Comparison of ENCODE assay signal across 27 mouse cellular contexts in the genomic region with DNA sequence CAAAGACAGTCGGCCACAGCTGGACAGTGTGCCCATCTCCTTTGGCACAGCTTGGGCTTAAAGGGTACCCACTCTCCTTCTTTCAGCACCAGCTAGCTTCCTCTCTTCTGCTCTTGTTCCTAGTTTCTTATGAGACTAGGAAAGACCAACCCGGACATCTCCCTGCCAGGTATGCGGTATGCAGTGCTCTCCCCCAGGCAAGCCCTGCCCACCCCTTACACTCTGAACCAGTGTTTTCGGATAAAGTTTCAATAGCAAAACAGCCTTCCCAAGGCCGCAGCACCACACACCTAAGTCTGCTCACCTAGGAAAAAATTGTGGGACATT. TPM values are rescaled to one million over a fixed set of nuclear protein-coding genes. Genes with fewer than 3 reads are reported as not detected.
DNase-seq lines count a peak whose midpoint lies in the region; ATAC-seq lines count a peak whose summit lies in the region.
"Had no signal": no experiment of that assay in that cellular context is flagged by ENCODE, and none has a peak within 500 bp of the region (broad histone marks: within the 10 kb centered on the region; RNA-seq: fewer than 3 reads in every experiment).

No protein-coding gene starts in this region.

- no peak for DNase-seq in embryonic facial prominence, embryonic 10.5 days (ENCODE audit: low spot score)
- DNase-seq in neural tube, embryonic 10.5 days (ENCODE audit: extremely low spot score, low spot score) = no peak
- DNase-seq in adrenal gland, adult 18-20 months (ENCODE audit: low spot score in 2 of 2) = no peak
- DNase-seq: B cell, adult 2 months; gastrocnemius, postnatal 25 days; heart, adult 18-20 months; heart, postnatal 10 days; right cerebral cortex, postnatal 14 days had no signal

- no peak overlapping the region for H3K27ac ChIP-seq in embryonic facial prominence, embryonic 13.5 days
- H3K27ac ChIP-seq in embryonic facial prominence, embryonic 10.5 days (replicated peaks) = no peak overlapping the region
- 0 out of 2 replicates have a peak overlapping the region, but pooled peaks have one; percentile 72 for H3K27ac ChIP-seq in neural tube, embryonic 13.5 days (replicated peaks)
- peak overlapping the region; percentile 97 for H3K27ac ChIP-seq in forebrain, embryonic 15.5 days (replicated peaks)
- 0 out of 2 replicates have a peak overlapping the region, but pooled peaks have one; percentile 23 for H3K27ac ChIP-seq in neural tube, embryonic 15.5 days (replicated peaks)
- H3K27ac ChIP-seq in kidney, embryonic 14.5 days (ENCODE audit: low read depth, low read length) = no peak overlapping the region
- H3K27ac ChIP-seq: kidney, postnatal 0 days; macrophage had no signal

- H3K36me3 ChIP-seq in embryonic facial prominence, embryonic 13.5 days = no peaks in the 10 kb centered on the region
- no peaks in the 10 kb centered on the region for H3K36me3 ChIP-seq in embryonic facial prominence, embryonic 10.5 days (replicated peaks)
- no peaks in the 10 kb centered on the region for H3K36me3 ChIP-seq in neural tube, embryonic 13.5 days
- no peaks in the 10 kb centered on the region for H3K36me3 ChIP-seq in forebrain, embryonic 15.5 days
- H3K36me3 ChIP-seq in neural tube, embryonic 15.5 days = no peaks in the 10 kb centered on the region
- no peaks in the 10 kb centered on the region for H3K36me3 ChIP-seq in kidney, embryonic 14.5 days (ENCODE audit: control insufficient read depth, insufficient read depth, low read length)
- H3K36me3 ChIP-seq: heart, embryonic 12.5 days had no signal

- peaks cover 34% of the 10 kb centered on the region for H3K4me1 ChIP-seq in embryonic facial prominence, embryonic 13.5 days
- H3K4me1 ChIP-seq in embryonic facial prominence, embryonic 10.5 days = peaks cover under 1% of the 10 kb centered on the region; the same call in 1 of the 2 replicates
- H3K4me1 ChIP-seq in neural tube, embryonic 13.5 days (replicated peaks) = peaks cover 45% of the 10 kb centered on the region
- H3K4me1 ChIP-seq in forebrain, embryonic 15.5 days = peaks cover 77% of the 10 kb centered on the region
- peaks cover 31% of the 10 kb centered on the region for H3K4me1 ChIP-seq in neural tube, embryonic 15.5 days
- H3K4me1 ChIP-seq in kidney, embryonic 14.5 days (ENCODE audit: control insufficient read depth, insufficient read depth, low read length) = no peaks in the 10 kb centered on the region
- H3K4me1 ChIP-seq: heart, embryonic 12.5 days had no signal

- WGBS in embryonic facial prominence, embryonic 13.5 days = 2% methylated on average over 5 of the region's 5 CpGs
- 8% methylated on average over 5 of the region's 5 CpGs for WGBS in embryonic facial prominence, embryonic 10.5 days
- 4% methylated on average over 5 of the region's 5 CpGs for WGBS in neural tube, embryonic 13.5 days
- 4% methylated on average over 5 of the region's 5 CpGs for WGBS in forebrain, embryonic 15.5 days
- 5% methylated on average over 5 of the region's 5 CpGs for WGBS in neural tube, embryonic 15.5 days
- 2% methylated on average over 5 of the region's 5 CpGs for WGBS in kidney, embryonic 14.5 days

- 0 out of 2 replicates have a peak overlapping the region, but pooled peaks have one; percentile 47 for H3K4me2 ChIP-seq in embryonic facial prominence, embryonic 13.5 days
- 0 out of 2 replicates have a peak overlapping the region, but pooled peaks have one; percentile 34 for H3K4me2 ChIP-seq in neural tube, embryonic 13.5 days
- peak overlapping the region; percentile 44 for H3K4me2 ChIP-seq in forebrain, embryonic 15.5 days (replicated peaks)
- no peak overlapping the region for H3K4me2 ChIP-seq in neural tube, embryonic 15.5 days
- H3K4me2 ChIP-seq in kidney, embryonic 14.5 days (replicated peaks; ENCODE audit: low read depth, low read length) = no peak overlapping the region
- H3K4me2 ChIP-seq: heart, embryonic 12.5 days had no signal

- no peak overlapping the region for H3K9ac ChIP-seq in embryonic facial prominence, embryonic 13.5 days
- no peak overlapping the region for H3K9ac ChIP-seq in neural tube, embryonic 13.5 days
- H3K9ac ChIP-seq in forebrain, embryonic 15.5 days (replicated peaks) = peak overlapping the region; percentile 33
- no peak overlapping the region for H3K9ac ChIP-seq in neural tube, embryonic 15.5 days (replicated peaks)
- no peak overlapping the region for H3K9ac ChIP-seq in kidney, embryonic 14.5 days (ENCODE audit: low read depth, low read length)
- H3K9ac ChIP-seq: heart, embryonic 12.5 days had no signal

- H3K4me3 ChIP-seq in embryonic facial prominence, embryonic 13.5 days = no peak overlapping the region
- no peak overlapping the region for H3K4me3 ChIP-seq in embryonic facial prominence, embryonic 10.5 days
- no peak overlapping the region for H3K4me3 ChIP-seq in neural tube, embryonic 13.5 days
- peak overlapping the region; percentile 23 for H3K4me3 ChIP-seq in forebrain, embryonic 15.5 days
- H3K4me3 ChIP-seq in neural tube, embryonic 15.5 days (replicated peaks) = no peak overlapping the region
- H3K4me3 ChIP-seq in kidney, embryonic 14.5 days (ENCODE audit: low read length) = no peak overlapping the region
- H3K4me3 ChIP-seq: heart, embryonic 12.5 days; myocyte had no signal

- no peaks in the 10 kb centered on the region for H3K9me3 ChIP-seq in embryonic facial prominence, embryonic 13.5 days
- no peaks in the 10 kb centered on the region for H3K9me3 ChIP-seq in embryonic facial prominence, embryonic 10.5 days
- H3K9me3 ChIP-seq in neural tube, embryonic 13.5 days = no peaks in the 10 kb centered on the region
- H3K9me3 ChIP-seq in forebrain, embryonic 15.5 days = no peaks in the 10 kb centered on the region
- H3K9me3 ChIP-seq in neural tube, embryonic 15.5 days (replicated peaks) = no peaks in the 10 kb centered on the region
- no peaks in the 10 kb centered on the region for H3K9me3 ChIP-seq in kidney, embryonic 14.5 days (ENCODE audit: control insufficient read depth, low read length)
- H3K9me3 ChIP-seq: heart, embryonic 12.5 days had no signal

- H3K27me3 ChIP-seq in embryonic facial prominence, embryonic 13.5 days = peaks cover 100% of the 10 kb centered on the region
- H3K27me3 ChIP-seq in embryonic facial prominence, embryonic 10.5 days (replicated peaks; ENCODE audit: low read depth, poor library complexity, severe bottlenecking) = peaks cover 100% of the 10 kb centered on the region
- peaks cover 100% of the 10 kb centered on the region for H3K27me3 ChIP-seq in neural tube, embryonic 13.5 days
- peaks cover 73% of the 10 kb centered on the region for H3K27me3 ChIP-seq in forebrain, embryonic 15.5 days
- peaks cover 96% of the 10 kb centered on the region for H3K27me3 ChIP-seq in neural tube, embryonic 15.5 days (replicated peaks)
- H3K27me3 ChIP-seq in kidney, embryonic 14.5 days (ENCODE audit: control insufficient read depth, insufficient read depth, low read length) = peaks cover 99% of the 10 kb centered on the region

- ATAC-seq in embryonic facial prominence, embryonic 13.5 days (ENCODE audit: insufficient number of reproducible peaks, insufficient read depth, low FRiP score, low TSS enrichment, low read depth) = no peak
- ATAC-seq in neural tube, embryonic 13.5 days (ENCODE audit: low read depth) = no peak
- no peak for ATAC-seq in forebrain, embryonic 15.5 days (replicated peaks)
- ATAC-seq in neural tube, embryonic 15.5 days (ENCODE audit: low FRiP score) = no peak
- ATAC-seq in kidney, embryonic 14.5 days (ENCODE audit: low FRiP score, low TSS enrichment) = no peak
- ATAC-seq: intestine, postnatal 0 days; midbrain, embryonic 16.5 days had no signal

RNA-seq across cellular contexts. Expression of a gene that starts 7.8 kb away (rescaled TPM):
- polyA plus RNA-seq in embryonic facial prominence, embryonic 13.5 days (2015; fragmentation: Nextera tagmentation; extraction: Ambion mirVana) = 0.17 and 0.48 TPM in 2 replicates
- polyA plus RNA-seq in embryonic facial prominence, embryonic 10.5 days (2016; fragmentation: Nextera tagmentation; extraction: Ambion mirVana) = 0.08 TPM in 1 of 2 replicates, not detected in the other
- 26.4 and 27.0 TPM in 2 replicates for polyA plus RNA-seq in neural tube, embryonic 13.5 days (2015; fragmentation: Nextera tagmentation; extraction: Ambion mirVana)
- 142 and 148 TPM in 2 replicates for polyA plus RNA-seq in forebrain, embryonic 15.5 days (2015; fragmentation: Nextera tagmentation; extraction: Ambion mirVana)
- 13.7 and 16.3 TPM in 2 replicates for polyA plus RNA-seq in neural tube, embryonic 15.5 days (2015; fragmentation: Nextera tagmentation; extraction: Ambion mirVana)
- not detected in 2 replicates for polyA plus RNA-seq in kidney, embryonic 14.5 days (2014; fragmentation: Nextera tagmentation; extraction: Ambion mirVana)
- not detected for total RNA-seq in adrenal gland, adult 18-20 months (2021)
- total RNA-seq: adrenal gland, postnatal 14 days; gastrocnemius, postnatal 25 days; heart, adult 18-20 months; heart, postnatal 10 days; liver, adult 2 months; MEL had no signal
- polyA plus RNA-seq: heart, embryonic 12.5 days; intestine, postnatal 0 days; kidney, postnatal 0 days; large intestine, adult 2 months; limb, embryonic 11.5 days; liver, adult 2 months; liver, embryonic 16.5 days; lung, embryonic 16.5 days; macrophage; myocyte; urinary bladder, adult 2 months had no signal

RNA-seq across cellular contexts. Expression of a gene that starts 26.6 kb away (rescaled TPM):
- polyA plus RNA-seq in embryonic facial prominence, embryonic 13.5 days (2015; fragmentation: Nextera tagmentation; extraction: Ambion mirVana) = 1.2 and 2.0 TPM in 2 replicates
- polyA plus RNA-seq in embryonic facial prominence, embryonic 10.5 days (2016; fragmentation: Nextera tagmentation; extraction: Ambion mirVana) = 0.26 and 0.30 TPM in 2 replicates
- polyA plus RNA-seq in neural tube, embryonic 13.5 days (2015; fragmentation: Nextera tagmentation; extraction: Ambion mirVana) = 1.7 and 2.1 TPM in 2 replicates
- 49.6 and 60.4 TPM in 2 replicates for polyA plus RNA-seq in forebrain, embryonic 15.5 days (2015; fragmentation: Nextera tagmentation; extraction: Ambion mirVana)
- polyA plus RNA-seq in neural tube, embryonic 15.5 days (2015; fragmentation: Nextera tagmentation; extraction: Ambion mirVana) = 2.5 and 3.7 TPM in 2 replicates
- 0.87 and 1.7 TPM in 2 replicates for polyA plus RNA-seq in kidney, embryonic 14.5 days (2014; fragmentation: Nextera tagmentation; extraction: Ambion mirVana)
- total RNA-seq in adrenal gland, adult 18-20 months (2021) = under 1 TPM; 0.27 to 0.32 TPM
- polyA plus RNA-seq: macrophage, myocyte had no signal

RNA-seq across cellular contexts. Expression of a gene that starts 36.5 kb away (rescaled TPM):
- 38.3 and 42.3 TPM in 2 replicates for polyA plus RNA-seq in embryonic facial prominence, embryonic 13.5 days (2015; fragmentation: Nextera tagmentation; extraction: Ambion mirVana)
- polyA plus RNA-seq in embryonic facial prominence, embryonic 10.5 days (2016; fragmentation: Nextera tagmentation; extraction: Ambion mirVana) = 40.8 and 41.7 TPM in 2 replicates
- 39.7 and 41.1 TPM in 2 replicates for polyA plus RNA-seq in neural tube, embryonic 13.5 days (2015; fragmentation: Nextera tagmentation; extraction: Ambion mirVana)
- polyA plus RNA-seq in forebrain, embryonic 15.5 days (2015; fragmentation: Nextera tagmentation; extraction: Ambion mirVana) = 53.2 and 56.5 TPM in 2 replicates
- 31.6 and 37.6 TPM in 2 replicates for polyA plus RNA-seq in neural tube, embryonic 15.5 days (2015; fragmentation: Nextera tagmentation; extraction: Ambion mirVana)
- polyA plus RNA-seq in kidney, embryonic 14.5 days (2014; fragmentation: Nextera tagmentation; extraction: Ambion mirVana) = 34.9 and 42.0 TPM in 2 replicates
- 10 to 100 TPM; 23.4 to 24.4 TPM for total RNA-seq in adrenal gland, adult 18-20 months (2021)

Comparison
In these comparisons a context has a peak if more than half of its experiments do, and no peak if none do; other contexts are left out.
1. H3K4me2 ChIP-seq: peak in embryonic facial prominence, embryonic 13.5 days (single experiment), neural tube, embryonic 13.5 days (single experiment) and forebrain, embryonic 15.5 days (single experiment); none in neural tube, embryonic 15.5 days (single experiment) and kidney, embryonic 14.5 days (single experiment).
2. H3K27ac ChIP-seq: peak in neural tube, embryonic 13.5 days (single experiment), forebrain, embryonic 15.5 days (single experiment) and neural tube, embryonic 15.5 days (single experiment); none in embryonic facial prominence, embryonic 13.5 days (single experiment), embryonic facial prominence, embryonic 10.5 days (single experiment) and kidney, embryonic 14.5 days (single experiment).
3. RNA of a gene that starts 26.6 kb away (polyA plus RNA-seq): 49.6 to 60.4 TPM in forebrain, embryonic 15.5 days; 2.5 to 3.7 TPM in neural tube, embryonic 15.5 days, 1.7 to 2.1 TPM in neural tube, embryonic 13.5 days, 0.87 to 1.7 TPM in kidney, embryonic 14.5 days, 1.2 to 2.0 TPM in embryonic facial prominence, embryonic 13.5 days and 0.26 to 0.30 TPM in embryonic facial prominence, embryonic 10.5 days; every median in the first group is over 10 times any median in the second.